Mouse (Mus musculus) myocyte (in vitro differentiated cells): ENCODE results near the gene 2310022A10Rik.

Experiments
- E2F4 ChIP-seq: IDR thresholded peaks from one replicate; pipeline ENCODE4 v1.6.1; 2011; ENCODE audit warnings: mild to moderate bottlenecking, control low read depth, moderate library complexity; ENCODE audit not compliant: insufficient read depth
- MAX ChIP-seq: IDR thresholded peaks from one replicate; pipeline ENCODE4 v1.6.1; 2011; ENCODE audit warnings: low read depth, mild to moderate bottlenecking, control low read depth
- MYOD1 ChIP-seq, 3 experiments: IDR thresholded peaks; one replicate each; pipeline ENCODE4 v1.6.1; 2011; ENCODE audit warnings: control low read depth in 2 of 3, low read depth in 2 of 3, mild to moderate bottlenecking in 2 of 3, moderate library complexity in 1 of 3; ENCODE audit not compliant: insufficient read length in 2 of 3, control insufficient read depth in 1 of 3
- POLR2A ChIP-seq: IDR thresholded peaks from one replicate; pipeline ENCODE4 v1.6.1; 2011; ENCODE audit warnings: low read depth, mild to moderate bottlenecking, control low read depth, moderate library complexity; ENCODE audit not compliant: insufficient read length
- POLR2AphosphoS2 ChIP-seq: IDR thresholded peaks from one replicate; pipeline ENCODE4 v1.6.1; 2011; ENCODE audit warnings: low read depth, control low read depth; ENCODE audit not compliant: insufficient read length
- SRF ChIP-seq: IDR thresholded peaks from one replicate; pipeline ENCODE4 v1.6.1; 2011; ENCODE audit warnings: low read depth; ENCODE audit not compliant: control insufficient read depth, insufficient read length
- TCF12 ChIP-seq: IDR thresholded peaks from one replicate; pipeline ENCODE4 v1.6.1; 2011; ENCODE audit warnings: mild to moderate bottlenecking, control low read depth; ENCODE audit not compliant: poor library complexity, insufficient read depth, severe bottlenecking
- USF1 ChIP-seq: IDR thresholded peaks from one replicate; pipeline ENCODE4 v1.6.1; 2011; ENCODE audit warnings: low read depth, mild to moderate bottlenecking, control low read depth, moderate library complexity

DNA sequence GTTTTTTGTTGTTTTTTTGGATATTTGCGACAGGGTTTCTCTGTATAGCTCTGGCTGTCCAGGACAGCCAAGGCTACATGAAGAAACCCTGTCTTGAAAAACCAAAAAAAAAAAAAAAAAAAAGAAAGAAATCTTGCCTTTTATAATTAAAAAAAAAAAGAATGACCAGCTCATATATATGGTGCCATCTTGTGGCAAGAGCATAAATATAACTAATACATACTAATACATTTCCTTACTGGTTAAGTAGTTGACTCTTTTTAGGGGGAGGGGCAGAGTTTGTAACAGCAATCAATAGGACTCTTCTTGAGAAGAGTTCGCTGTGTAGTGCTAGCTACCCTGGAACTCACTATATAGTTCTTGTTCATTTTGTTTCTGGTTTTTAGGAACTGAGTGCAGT, 34.7 kb downstream of the 2310022A10Rik start:
- TF ChIP-seq SRF = no peak
- TF ChIP-seq USF1 = no peak
- TF ChIP-seq E2F4 = no peak
- no peak for TF ChIP-seq POLR2A
- no peak for TF ChIP-seq POLR2AphosphoS2
- TF ChIP-seq MYOD1 (IDR thresholded peaks at IDR 0.05; ENCODE audit: control insufficient read depth in 1 of 3, insufficient read length in 2 of 3, low read depth in 2 of 3) = no peak
- no peak for TF ChIP-seq MAX
- TF ChIP-seq TCF12 = no peak
